Mouse (Mus musculus) MEL (cell line): ENCODE measurements around the gene Rnf208. TPM values are rescaled to one million over a fixed set of nuclear protein-coding genes. Genes with fewer than 3 reads are reported as not detected.
A peak's percentile ranks its signal among the peaks of the same experiment; 100 is the strongest.

Experiments
- DNase-seq: peaks from one replicate; pipeline ENCODE4 v3.0.0; 2011; ENCODE audit warnings: low read depth, low spot score
- H3K27ac ChIP-seq: 2 replicates; pipeline ENCODE4 v1.5.1; 2012; ENCODE audit warnings: low read depth, mild to moderate bottlenecking, control low read depth, low read length, moderate library complexity; ENCODE audit not compliant: control insufficient read depth
- H3K27me3 ChIP-seq, 2 experiments: fragments of 150-350 bp in 1 of 2; sonication (generic) in 1 of 2; 2 replicates each; pipeline ENCODE4 v1.6.1; 2012; ENCODE audit warnings: low read length in 2 of 2, mild to moderate bottlenecking in 2 of 2, improper control_type of control experiment in 1 of 2, moderate library complexity in 1 of 2; ENCODE audit not compliant: insufficient read depth in 2 of 2, control insufficient read depth in 1 of 2
- H3K36me3 ChIP-seq, 2 experiments: 2 replicates each; pipeline ENCODE4 v1.6.1; 2012 to 2014; ENCODE audit warnings: low read length in 2 of 2, improper control_type of control experiment in 1 of 2, inconsistent platforms in 1 of 2, mild to moderate bottlenecking in 1 of 2; ENCODE audit not compliant: insufficient read depth in 2 of 2, control insufficient read depth in 1 of 2
- H3K4me1 ChIP-seq, 2 experiments: fragments of 150-350 bp in 1 of 2; sonication (generic) in 1 of 2; 2 replicates each; pipeline ENCODE4 v1.6.1; 2012; ENCODE audit warnings: low read length in 2 of 2, improper control_type of control experiment in 1 of 2, mild to moderate bottlenecking in 1 of 2; ENCODE audit not compliant: insufficient read depth in 2 of 2, control insufficient read depth in 1 of 2
- H3K4me3 ChIP-seq, 2 experiments: fragments of 150-350 bp in 1 of 2; sonication (generic) in 1 of 2; 2 replicates each; pipeline ENCODE4 v1.5.1; 2012; ENCODE audit warnings: low read depth in 2 of 2, low read length in 2 of 2, mild to moderate bottlenecking in 2 of 2, moderate library complexity in 2 of 2, control low read depth in 1 of 2, improper control_type of control experiment in 1 of 2; ENCODE audit not compliant: control insufficient read depth in 1 of 2, insufficient read depth in 1 of 2
- H3K79me2 ChIP-seq: 2 replicates; pipeline ENCODE4 v1.6.1; 2012; ENCODE audit warnings: mild to moderate bottlenecking, low read length, moderate library complexity; ENCODE audit not compliant: control insufficient read depth, poor library complexity, insufficient read depth
- H3K9ac ChIP-seq: 2 replicates; pipeline ENCODE4 v1.6.1; 2012; ENCODE audit warnings: low read depth, mild to moderate bottlenecking, control low read depth, low read length, moderate library complexity; ENCODE audit not compliant: control insufficient read depth, poor library complexity, severe bottlenecking
- H3K9me3 ChIP-seq: fragments of 150-350 bp; sonication (generic); replicated peaks from 2 replicates; pipeline ENCODE4 v1.6.1; 2012; ENCODE audit warnings: mild to moderate bottlenecking, low read length, improper control_type of control experiment, moderate library complexity; ENCODE audit not compliant: insufficient read depth
- BHLHE40 ChIP-seq: IDR thresholded peaks from 2 replicates; pipeline ENCODE4 v1.6.1; 2012; ENCODE audit warnings: low read depth, mild to moderate bottlenecking, inconsistent platforms, low read length, improper control_type of control experiment, borderline replicate concordance
- CHD1 ChIP-seq: IDR thresholded peaks from 2 replicates; pipeline ENCODE4 v1.6.1; 2012; ENCODE audit warnings: low read depth, mild to moderate bottlenecking, inconsistent platforms, low read length, improper control_type of control experiment
- CHD2 ChIP-seq: IDR thresholded peaks from 2 replicates; pipeline ENCODE4 v1.6.1; 2011; ENCODE audit warnings: low read length, improper control_type of control experiment
- CTCF ChIP-seq, 3 experiments: IDR thresholded peaks in 2 of 3; conservative IDR thresholded peaks in 1 of 3; 2 replicates each; pipeline ENCODE4 v1.5.1; 2011 to 2012; ENCODE audit warnings: low read length in 3 of 3, low read depth in 2 of 3, mild to moderate bottlenecking in 2 of 3, improper control_type of control experiment in 1 of 3, inconsistent platforms in 1 of 3, mixed read lengths in 1 of 3, moderate library complexity in 1 of 3; ENCODE audit not compliant: control insufficient read depth in 1 of 3, insufficient read depth in 1 of 3, poor library complexity in 1 of 3, severe bottlenecking in 1 of 3
- EP300 ChIP-seq, 2 experiments: IDR thresholded peaks; 2 replicates each; pipeline ENCODE4 v1.6.1; 2011; ENCODE audit warnings: improper control_type of control experiment in 2 of 2, low read length in 2 of 2, low read depth in 1 of 2, mild to moderate bottlenecking in 1 of 2
- GABPA ChIP-seq: IDR thresholded peaks from 2 replicates; pipeline ENCODE4 v1.6.1; 2012; ENCODE audit warnings: low read depth, mild to moderate bottlenecking, inconsistent platforms, low read length, improper control_type of control experiment, moderate library complexity
- GATA1 ChIP-seq: IDR thresholded peaks from 2 replicates; pipeline ENCODE4 v1.6.1; 2011; ENCODE audit warnings: low read depth, low read length, improper control_type of control experiment
- HCFC1 ChIP-seq: IDR thresholded peaks from 2 replicates; pipeline ENCODE4 v1.6.1; 2012; ENCODE audit warnings: low read depth, mild to moderate bottlenecking, inconsistent platforms, low read length, improper control_type of control experiment, moderate library complexity
- JUND ChIP-seq: IDR thresholded peaks from 2 replicates; pipeline ENCODE4 v1.6.1; 2011; ENCODE audit warnings: low read depth, mild to moderate bottlenecking, improper control_type of control experiment, low read length
- KAT2A ChIP-seq: conservative IDR thresholded peaks from 2 replicates; pipeline ENCODE4 v1.6.1; 2012; ENCODE audit warnings: low read depth, low read length, improper control_type of control experiment, inconsistent platforms
- MAFK ChIP-seq: IDR thresholded peaks from 2 replicates; pipeline ENCODE4 v1.6.1; 2011; ENCODE audit warnings: low read depth, mild to moderate bottlenecking, low read length, improper control_type of control experiment, borderline replicate concordance
- MAX ChIP-seq: IDR thresholded peaks from 2 replicates; pipeline ENCODE4 v1.6.1; 2011; ENCODE audit warnings: low read length, improper control_type of control experiment
- MYB ChIP-seq: IDR thresholded peaks from 2 replicates; pipeline ENCODE4 v1.6.1; 2011; ENCODE audit warnings: mild to moderate bottlenecking, low read depth, low read length, improper control_type of control experiment
- MYC ChIP-seq: IDR thresholded peaks from 2 replicates; pipeline ENCODE4 v1.6.1; 2011; ENCODE audit warnings: low read depth, mild to moderate bottlenecking, low read length, improper control_type of control experiment, moderate library complexity
- NELFE ChIP-seq: IDR thresholded peaks from 2 replicates; pipeline ENCODE4 v1.6.1; 2011; ENCODE audit warnings: low read depth, low read length, improper control_type of control experiment
- NRF1 ChIP-seq: IDR thresholded peaks from 2 replicates; pipeline ENCODE4 v1.6.1; 2014; ENCODE audit warnings: low read depth, mild to moderate bottlenecking, inconsistent platforms, low read length, improper control_type of control experiment, moderate library complexity; ENCODE audit not compliant: poor library complexity, insufficient read depth, severe bottlenecking
- POLR2A ChIP-seq, 2 experiments: IDR thresholded peaks; 2 replicates each; pipeline ENCODE4 v1.6.1; 2011 to 2012; ENCODE audit warnings: low read length in 2 of 2, mild to moderate bottlenecking in 2 of 2, control low read depth in 1 of 2, improper control_type of control experiment in 1 of 2, low read depth in 1 of 2, moderate library complexity in 1 of 2; ENCODE audit not compliant: control insufficient read depth in 1 of 2, insufficient read depth in 1 of 2, poor library complexity in 1 of 2
- POLR2AphosphoS2 ChIP-seq: IDR thresholded peaks from 2 replicates; pipeline ENCODE4 v1.6.1; 2011; ENCODE audit warnings: low read length, improper control_type of control experiment
- POLR2AphosphoS5 ChIP-seq: IDR thresholded peaks from 2 replicates; pipeline ENCODE4 v1.6.1; 2012; ENCODE audit warnings: low read depth, borderline replicate concordance, mild to moderate bottlenecking, inconsistent platforms, low read length, moderate library complexity, mixed read lengths
- RAD21 ChIP-seq: IDR thresholded peaks from 2 replicates; pipeline ENCODE4 v1.6.1; 2011; ENCODE audit warnings: mild to moderate bottlenecking, low read depth, low read length, improper control_type of control experiment
- RCOR1 ChIP-seq: IDR thresholded peaks from 2 replicates; pipeline ENCODE4 v1.6.1; 2012; ENCODE audit warnings: low read depth, mild to moderate bottlenecking, inconsistent platforms, low read length, improper control_type of control experiment
- SIN3A ChIP-seq: IDR thresholded peaks from 2 replicates; pipeline ENCODE4 v1.6.1; 2012; ENCODE audit warnings: low read length, improper control_type of control experiment, inconsistent platforms
- TAL1 ChIP-seq: IDR thresholded peaks from 2 replicates; pipeline ENCODE4 v1.6.1; 2012; ENCODE audit warnings: mild to moderate bottlenecking, inconsistent platforms, low read length, moderate library complexity, mixed read lengths
- TBP ChIP-seq: IDR thresholded peaks from 2 replicates; pipeline ENCODE4 v1.8.0; 2011; ENCODE audit warnings: low read depth, low read length, improper control_type of control experiment
- UBTF ChIP-seq: IDR thresholded peaks from 2 replicates; pipeline ENCODE4 v1.6.1; 2012; ENCODE audit warnings: low read depth, mild to moderate bottlenecking, inconsistent platforms, low read length, improper control_type of control experiment, moderate library complexity, borderline replicate concordance; ENCODE audit not compliant: insufficient read depth
- USF1 ChIP-seq: IDR thresholded peaks from 2 replicates; pipeline ENCODE4 v1.6.1; 2014; ENCODE audit warnings: low read depth, mild to moderate bottlenecking, inconsistent platforms, low read length, improper control_type of control experiment, moderate library complexity
- ZKSCAN1 ChIP-seq: IDR thresholded peaks from 2 replicates; pipeline ENCODE4 v1.6.1; 2012; ENCODE audit warnings: low read depth, mild to moderate bottlenecking, inconsistent platforms, low read length, improper control_type of control experiment, moderate library complexity
- ZMIZ1 ChIP-seq: IDR thresholded peaks from 2 replicates; pipeline ENCODE4 v1.6.1; 2012; ENCODE audit warnings: low read depth, mild to moderate bottlenecking, inconsistent platforms, low read length, improper control_type of control experiment, moderate library complexity
- ZNF384 ChIP-seq: IDR thresholded peaks from 2 replicates; pipeline ENCODE4 v1.6.1; 2012; ENCODE audit warnings: low read depth, mild to moderate bottlenecking, inconsistent platforms, low read length, improper control_type of control experiment
- polyA plus RNA-seq, 2 experiments: library from polyadenylated mRNA; stranded (reverse) in 1 of 2; unstranded in 1 of 2; fragments of >175 nt in 1 of 2; fragments of >200 nt in 1 of 2; gene quantifications; 2 replicates each; pipeline versions ENCODE4 v1.2.1 to v1.2.4; 2012; ENCODE audit warnings: low replicate concordance in 2 of 2, low read depth in 1 of 2; ENCODE audit not compliant: insufficient read length in 2 of 2, insufficient read depth in 1 of 2, missing spikeins in 1 of 2
- total RNA-seq: library from RNA; depleted of rRNA; stranded (reverse); fragments of 300-350 nt; gene quantifications from 2 replicates; pipeline ENCODE4 v1.2.3, GENCODE M21; 2012

Rnf208 gene
- total and polyA plus RNA-seq, 3 experiments: 6.0 to 21.8 TPM; not detected in 1

- H3K27me3 ChIP-seq: no peaks in the 10 kb centered on the region
- TF ChIP-seq POLR2A (IDR thresholded peaks at IDR 0.05; ENCODE audit: control insufficient read depth in 1 of 2, insufficient read depth in 1 of 2, low read depth in 1 of 2, low read length in 2 of 2, poor library complexity in 1 of 2) (peak; percentile 61 to 77; a peak in 3 of 4 replicates), KAT2A (no peak), USF1 (no peak), MAFK (no peak), HCFC1 (no peak), MAX (no peak), POLR2AphosphoS2 (peak; percentile 95), MYB (no peak), CHD2 (peak; percentile 21; the same call in 1 of the 2 replicates), POLR2AphosphoS5 (peak; percentile 89), ZMIZ1 (no peak; the same call in 1 of the 2 replicates), EP300 (IDR thresholded peaks at IDR 0.05; ENCODE audit: low read depth in 1 of 2, low read length in 2 of 2) (no peak; a peak in 1 of 4 replicates), NELFE (no peak), MYC (0 out of 2 replicates have a peak, but pooled peaks have one; percentile 27), SIN3A (0 out of 2 replicates have a peak, but pooled peaks have one; percentile 11)
- TF ChIP-seq, all 39 proteins: peak for 6
- Histone ChIP-seq H3K9me3 (no peaks in the 10 kb centered on the region), H3K9ac (no peak overlapping the region), H3K27ac (no peak overlapping the region), H3K4me3 (no peak overlapping the region), H3K79me2 (peaks cover 17% of the 10 kb centered on the region), H3K36me3 (peaks cover 6 to 9% of the 10 kb centered on the region in 2 experiments), H3K4me1 (peaks cover 4 to 8% of the 10 kb centered on the region in 2 experiments; a peak in 3 of 4 replicates)
- DNase-seq: peak; percentile 66
Measured at GRCm38 (mm10) chr2:25221331-25221772, 20.7 kb upstream of the Rnf208 start.

GRCm38 (mm10) chr2:25223681-25224491 lies 18.2 kb upstream of the Rnf208 start:
- H3K9ac ChIP-seq: peak overlapping the region; percentile 99
- peaks cover 5 to 14% of the 10 kb centered on the region in 2 experiments; a peak in 3 of 4 replicates for H3K4me1 ChIP-seq
- H3K27me3 ChIP-seq: no peaks in the 10 kb centered on the region
- H3K9me3 ChIP-seq: no peaks in the 10 kb centered on the region
- peak overlapping the region; percentile 96 to 97 for H3K4me3 ChIP-seq
- peak overlapping the region; percentile 98 for H3K27ac ChIP-seq
- peaks cover 6 to 7% of the 10 kb centered on the region in 2 experiments for H3K36me3 ChIP-seq
- peak; percentile 94 for DNase-seq
- peaks cover 17% of the 10 kb centered on the region for H3K79me2 ChIP-seq
- TF ChIP-seq POLR2AphosphoS2 (0 out of 2 replicates have a peak, but pooled peaks have one; percentile 34), HCFC1 (no peak; the same call in none of the 2 replicates), GATA1 (peak; percentile 36; the same call in 1 of the 2 replicates), GABPA (peak; percentile 88), TBP (peak; percentile 31; the same call in 1 of the 2 replicates), JUND (no peak), CTCF (IDR thresholded peaks at IDR 0.05 in 2 of 3, conservative IDR thresholded peaks at IDR 0.05 in 1 of 3; ENCODE audit: control insufficient read depth in 1 of 3, insufficient read depth in 1 of 3, low read depth in 2 of 3, low read length in 3 of 3, poor library complexity in 1 of 3, severe bottlenecking in 1 of 3) (no peak), CHD2 (no peak), TAL1 (no peak; the same call in 1 of the 2 replicates), ZKSCAN1 (no peak), NRF1 (no peak), RAD21 (no peak), ZNF384 (no peak), RCOR1 (0 out of 2 replicates have a peak, but pooled peaks have one; percentile 25), BHLHE40 (no peak), UBTF (peak; percentile 38; the same call in 1 of the 2 replicates), CHD1 (0 out of 2 replicates have a peak, but pooled peaks have one; percentile 91)
